Mouse (Mus musculus) cerebellum, postnatal 10 days (tissue): ENCODE results near the gene Adh5.
"Not testable (repeated sequence)": the region's sequence is repeated elsewhere in the genome, so short reads cannot be mapped to it uniquely, and the experiment has no call there.

ENCODE experiments used
- DNase-seq, 2 experiments: peaks; one replicate each; pipeline ENCODE4 v3.0.0; 2021; ENCODE audit warnings: mixed read lengths in 2 of 2

Gene Adh5

DNA sequence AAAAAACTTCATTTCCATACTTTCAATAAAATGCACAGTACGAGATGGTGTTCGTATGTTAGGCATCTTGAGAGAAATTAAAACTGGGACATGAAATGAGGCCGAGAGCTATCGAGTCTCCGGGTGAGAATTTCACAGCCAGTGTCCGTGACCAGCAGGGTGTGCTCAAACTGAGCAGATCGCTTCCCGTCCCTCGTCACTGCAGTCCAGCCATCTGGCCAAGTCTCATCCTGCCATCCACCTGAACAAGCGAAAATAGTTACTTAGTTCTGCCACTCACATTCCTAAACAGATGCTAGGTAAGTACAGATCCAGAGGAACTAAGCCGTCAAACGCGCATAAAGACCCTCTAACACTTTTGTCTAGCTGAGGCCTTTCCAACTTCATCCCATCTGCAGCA, 17.4 kb downstream of the Adh5 start:
- peak; percentile 61 to 62 for DNase-seq

DNA sequence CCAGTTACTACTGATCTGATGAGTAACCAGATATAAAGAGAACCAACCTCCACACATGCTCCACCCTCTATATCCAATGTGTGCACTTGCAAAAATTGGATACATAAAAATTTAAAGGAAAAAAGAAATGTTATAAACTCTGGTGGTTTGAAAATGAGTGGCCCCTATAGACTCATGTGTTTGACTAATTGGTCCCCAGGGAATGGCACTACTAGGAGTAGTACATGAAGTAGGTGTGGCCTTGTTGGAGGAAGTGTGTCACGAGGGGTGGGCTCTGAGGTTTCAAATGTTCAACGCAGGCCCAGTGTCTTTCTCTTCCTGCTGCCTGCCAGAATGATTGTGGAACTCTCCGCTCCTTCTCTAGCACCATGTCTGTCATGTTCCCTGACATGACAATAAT, 18.9 kb downstream of the Adh5 start:
- DNase-seq, result no peak

DNA sequence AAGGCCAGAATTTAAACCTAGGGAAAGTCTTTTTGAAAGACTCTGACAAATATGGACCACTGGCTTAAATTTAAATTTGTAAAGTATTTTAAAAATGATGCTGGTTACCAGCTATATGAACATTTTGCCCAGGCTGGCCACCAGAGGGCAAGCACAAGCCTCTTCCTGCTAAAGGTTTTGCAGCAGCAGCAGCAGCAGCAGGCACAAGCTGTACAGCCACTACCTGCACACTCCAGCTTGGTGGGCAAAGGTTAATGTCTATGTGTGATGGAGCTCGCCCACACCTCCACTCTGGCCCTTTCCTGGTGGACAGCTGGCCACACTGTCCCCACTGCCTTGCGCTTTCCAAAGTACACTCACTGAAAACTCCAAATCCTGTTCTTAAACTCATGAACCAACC, 20.2 kb downstream of the Adh5 start:
- peak; percentile 50 to 53 for DNase-seq

DNA sequence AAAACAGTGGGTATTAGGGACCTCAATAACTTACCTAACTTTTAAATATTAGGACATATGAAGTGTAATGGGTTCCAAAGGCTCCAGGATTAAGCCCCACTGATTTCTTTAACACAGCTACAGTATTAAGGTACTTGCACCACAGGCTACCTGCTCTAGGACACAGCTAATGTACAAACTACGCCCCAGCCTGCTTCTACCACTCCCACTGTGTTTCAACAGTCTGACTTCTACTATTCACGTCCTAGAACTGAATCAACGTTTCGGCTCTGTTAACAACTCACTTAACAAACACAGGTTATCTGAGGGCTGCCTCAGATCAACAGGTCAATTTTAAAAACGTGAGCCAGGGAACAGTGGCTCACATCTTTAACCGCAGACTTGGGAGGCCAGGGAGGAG, 20.9 kb downstream of the Adh5 start:
- DNase-seq, result no peak

DNA sequence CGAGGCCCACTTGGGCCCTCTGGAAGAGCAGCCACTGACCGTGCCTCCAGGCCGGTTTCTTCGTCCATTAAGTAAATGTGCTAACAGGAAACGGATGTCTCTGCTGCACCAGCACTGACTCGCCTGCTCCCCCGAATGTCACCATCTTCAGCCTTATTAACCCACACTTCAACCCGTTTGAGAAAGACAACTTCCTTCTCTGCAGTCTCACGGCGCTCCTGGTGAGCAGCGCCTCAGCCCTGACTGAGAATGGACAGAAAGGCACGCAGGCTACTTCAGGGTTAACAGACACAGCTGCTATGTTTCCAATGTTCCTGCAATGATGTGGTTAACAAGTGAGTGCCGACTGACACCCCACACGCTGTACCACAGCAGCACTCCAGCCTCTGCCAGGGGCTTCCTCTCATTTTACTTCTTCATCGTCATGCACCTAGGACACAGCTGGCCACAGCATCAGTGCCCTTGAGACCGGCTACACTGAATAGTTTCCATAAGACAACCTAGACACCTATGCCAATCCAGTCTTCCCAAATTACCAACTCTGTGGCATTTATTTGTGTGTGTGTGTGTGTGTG, 21.8 kb downstream of the Adh5 start:
- DNase-seq, result no peak

DNA sequence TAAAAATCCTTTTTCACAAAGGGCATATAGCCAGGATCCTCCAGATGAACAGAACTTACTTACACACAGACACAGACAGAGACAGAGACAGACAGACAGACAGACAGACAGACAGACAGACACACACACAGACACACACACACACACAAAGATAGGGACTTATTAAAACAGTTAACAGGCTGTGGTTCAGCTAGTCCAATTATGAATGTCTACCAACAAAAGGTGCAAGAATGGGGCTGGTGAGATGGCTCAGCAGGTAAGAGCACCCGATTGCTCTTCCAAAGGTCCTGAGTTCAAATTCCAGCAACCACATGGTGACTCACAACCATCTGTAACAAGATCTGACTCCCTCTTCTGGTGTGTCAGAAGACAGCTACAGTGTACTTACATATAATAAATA, 23.8 kb downstream of the Adh5 start:
- not testable (repeated sequence) for DNase-seq

DNA sequence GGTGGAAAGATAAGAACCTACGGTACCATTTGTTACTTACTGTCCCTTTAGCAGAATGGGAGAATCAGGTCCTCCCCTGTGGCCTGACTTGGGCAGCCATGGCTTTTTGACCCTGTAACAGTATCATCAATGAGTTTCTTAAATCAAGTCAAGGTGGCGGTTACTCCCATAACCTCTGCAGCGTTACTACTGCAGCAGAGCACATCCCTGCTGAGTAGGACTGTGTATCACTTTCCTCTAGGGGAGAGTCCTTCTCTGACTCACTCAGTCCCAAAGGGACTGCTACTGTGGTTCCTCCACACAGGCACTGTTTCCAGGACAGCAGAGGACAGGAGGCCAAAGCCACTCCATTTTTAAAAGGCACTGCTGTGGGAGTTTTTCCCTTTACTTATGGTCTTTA, 28.2 kb downstream of the Adh5 start:
- no peak for DNase-seq

DNA sequence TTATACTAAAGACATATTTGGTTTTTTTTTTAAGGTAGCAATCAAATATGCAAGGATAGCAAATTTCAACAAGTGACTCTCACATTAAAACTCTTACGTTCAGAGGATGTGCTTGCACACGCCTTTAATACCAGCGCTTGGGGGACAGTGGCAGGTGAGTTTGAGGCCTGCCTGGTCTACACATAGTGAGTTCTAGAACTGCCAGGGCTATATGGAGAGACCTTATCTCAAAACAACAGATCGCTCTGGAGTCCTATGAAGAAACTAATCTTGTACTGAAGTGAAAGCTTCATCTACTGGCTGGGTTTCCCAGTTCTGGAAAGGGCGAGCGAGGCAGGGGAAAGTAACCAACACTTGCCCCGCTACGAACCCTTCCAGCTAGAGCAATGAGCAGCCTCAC, 36.6 kb downstream of the Adh5 start:
- DNase-seq, result no peak

DNA sequence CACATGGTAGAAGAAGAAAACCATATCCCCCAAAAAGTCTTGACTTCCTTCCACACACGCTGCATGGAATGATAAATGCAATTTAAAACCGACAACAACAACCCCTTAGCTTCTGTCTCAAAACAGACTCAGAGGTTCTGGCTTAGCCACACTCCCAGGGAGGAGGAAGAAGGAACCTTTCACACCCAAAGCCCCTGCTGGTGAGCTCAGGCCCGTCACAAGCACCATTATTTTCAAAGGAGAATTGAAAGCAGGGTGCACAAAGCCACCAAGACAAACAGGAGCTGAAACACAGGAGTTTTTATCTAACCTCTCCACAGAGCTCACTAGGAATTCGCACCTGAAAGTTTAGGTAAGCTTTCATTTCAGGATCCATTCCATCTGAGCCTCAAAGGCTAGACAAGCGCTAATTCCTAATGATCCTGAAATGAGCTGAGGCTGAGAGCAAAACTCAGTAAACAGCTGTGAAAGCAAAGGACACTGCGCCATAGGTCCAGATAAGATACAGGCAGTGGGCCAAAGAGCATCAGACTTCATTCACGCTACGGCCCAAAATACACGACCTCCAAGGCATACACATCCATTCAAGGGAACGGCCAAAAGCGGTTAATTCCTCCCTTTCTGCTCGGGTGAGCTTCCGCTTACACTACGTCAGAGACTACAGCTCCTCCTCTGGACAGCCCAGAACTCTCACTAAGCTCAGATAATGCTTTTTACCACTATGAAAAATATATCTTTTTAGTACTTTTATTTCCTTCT, 38.8 kb downstream of the Adh5 start:
- DNase-seq, result peak in 1 of 2 experiments; percentile 25

DNA sequence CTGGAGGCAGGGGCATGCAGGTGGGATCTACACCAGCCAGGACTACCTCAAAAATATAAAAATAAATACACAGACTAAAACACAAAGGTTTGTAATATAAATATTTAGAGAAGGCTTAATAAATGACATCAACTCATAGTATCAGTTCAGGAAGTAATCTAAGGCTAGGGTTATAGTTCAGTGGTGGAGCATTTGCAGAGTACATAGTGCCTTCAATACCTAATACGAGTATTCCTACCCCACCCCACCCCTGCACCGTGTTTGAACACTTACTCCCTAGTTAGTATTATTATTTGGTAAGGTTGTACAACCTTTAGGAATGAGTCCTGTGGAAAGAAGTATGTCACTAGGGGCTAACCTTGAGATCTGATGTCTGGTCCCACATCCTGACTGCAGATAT, 40.3 kb downstream of the Adh5 start:
- DNase-seq, result no peak

DNA sequence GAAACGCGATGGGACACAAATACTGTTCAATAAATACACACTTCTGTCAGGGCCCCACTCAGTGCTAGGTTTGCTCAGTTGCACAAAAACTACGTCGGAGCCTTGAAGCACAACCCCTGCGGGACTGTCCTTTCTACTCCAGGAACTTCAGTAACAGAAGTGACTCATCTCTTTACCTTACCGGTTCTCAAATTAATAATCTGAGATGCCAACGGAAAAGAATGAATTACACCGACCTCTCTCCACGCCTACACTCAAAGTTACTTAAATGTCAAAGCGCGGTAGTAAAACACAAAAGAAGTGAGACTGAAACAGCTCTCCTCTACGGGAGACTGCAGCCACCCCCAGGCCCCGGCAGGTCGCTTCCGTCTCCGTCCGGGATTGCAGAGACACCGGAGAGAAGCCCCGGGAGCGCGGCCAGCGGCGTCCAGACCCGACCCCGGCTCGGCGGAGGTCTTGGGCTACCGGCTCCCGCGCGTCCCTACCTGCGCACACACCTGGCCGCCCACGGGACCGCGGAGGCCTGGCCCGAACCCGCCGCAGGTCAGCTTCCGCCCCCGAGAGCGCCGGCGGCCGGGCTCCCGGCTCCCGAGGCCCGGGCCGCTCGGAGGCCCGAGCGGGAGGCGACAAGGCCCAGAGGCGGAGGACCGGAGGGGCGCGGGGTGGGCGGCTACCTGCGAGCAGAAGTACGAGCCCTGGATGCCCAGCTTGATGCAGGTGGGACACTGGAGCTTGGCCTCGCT, 45.9 kb downstream of the Adh5 start:
- peak in 1 of 2 experiments; percentile 67 for DNase-seq

DNA sequence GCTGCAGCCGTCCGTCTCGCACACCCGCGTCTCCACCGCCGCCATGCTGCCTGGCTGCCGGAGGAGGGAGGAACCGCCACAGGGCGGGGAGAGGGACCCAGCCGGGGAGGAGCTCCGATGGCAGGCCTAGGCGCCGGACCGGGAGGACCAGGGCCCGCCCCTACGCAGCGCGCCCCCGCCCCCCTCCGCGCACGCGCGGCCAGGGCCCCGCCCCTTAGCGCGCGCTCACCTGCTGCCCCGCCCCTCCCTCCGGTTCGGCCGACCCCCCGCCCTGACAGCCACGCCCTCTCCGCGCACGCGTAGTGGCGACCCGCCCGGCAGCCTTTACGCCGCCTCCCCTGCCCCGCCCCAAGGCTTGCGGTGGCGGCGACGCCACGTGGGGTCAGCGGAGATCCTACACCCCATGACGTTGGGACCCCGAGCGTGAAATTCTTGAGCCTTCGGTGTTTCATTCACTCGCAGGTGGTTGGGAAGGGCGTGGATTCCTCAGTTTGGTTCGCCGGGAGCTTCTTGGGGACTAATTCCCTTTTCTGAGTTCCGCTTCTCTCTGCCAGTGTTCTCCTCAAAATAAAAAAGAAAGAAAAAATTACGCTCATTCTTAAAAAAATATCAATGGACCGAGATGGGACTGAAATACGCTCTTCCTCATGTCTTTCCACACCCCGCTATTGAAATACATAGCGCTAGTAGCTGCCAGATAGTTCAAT, 46.6 kb downstream of the Adh5 start, which contains the start of gene Metap1:
TSS of gene Metap1 (minus strand) at position 189 of the 707 bp plus-strand sequence.
- DNase-seq, result peak; percentile 99

DNA sequence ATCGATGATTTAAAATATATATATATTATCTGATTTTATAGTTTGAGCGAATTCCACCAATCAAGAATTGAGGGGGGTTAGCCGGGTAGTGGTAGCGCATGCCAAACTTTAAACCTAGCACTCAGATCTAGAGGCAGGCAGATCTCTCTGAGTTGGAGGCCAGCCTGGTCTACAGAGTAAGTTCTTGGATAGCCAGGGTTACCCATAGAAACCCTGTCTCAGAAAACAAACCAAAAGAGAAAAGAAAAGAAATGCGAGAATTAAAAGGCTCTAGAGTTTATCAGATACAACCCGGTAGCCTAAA, 47.1 kb downstream of the Adh5 start:
- DNase-seq, result peak in 1 of 2 experiments; percentile 19

DNA sequence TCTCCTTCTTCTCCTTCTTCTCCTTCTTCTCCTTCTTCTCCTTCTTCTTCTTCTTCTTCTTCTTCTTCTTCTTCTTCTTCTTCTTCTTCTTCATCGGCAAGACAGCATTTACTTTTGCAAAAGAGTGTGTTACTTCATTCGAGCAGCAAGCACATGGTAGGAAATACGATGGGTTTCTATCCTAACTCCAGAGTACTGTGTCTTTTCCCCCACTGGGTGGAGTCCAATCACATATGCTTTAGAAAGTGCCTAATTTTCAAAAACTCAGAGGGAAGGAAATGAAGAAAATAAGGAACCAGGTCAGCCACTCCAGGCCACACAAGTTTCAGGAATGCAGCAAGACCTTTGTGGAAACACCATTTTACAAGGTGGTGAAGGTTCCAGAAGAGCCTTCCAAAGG, 50.8 kb downstream of the Adh5 start:
- no peak for DNase-seq

DNA sequence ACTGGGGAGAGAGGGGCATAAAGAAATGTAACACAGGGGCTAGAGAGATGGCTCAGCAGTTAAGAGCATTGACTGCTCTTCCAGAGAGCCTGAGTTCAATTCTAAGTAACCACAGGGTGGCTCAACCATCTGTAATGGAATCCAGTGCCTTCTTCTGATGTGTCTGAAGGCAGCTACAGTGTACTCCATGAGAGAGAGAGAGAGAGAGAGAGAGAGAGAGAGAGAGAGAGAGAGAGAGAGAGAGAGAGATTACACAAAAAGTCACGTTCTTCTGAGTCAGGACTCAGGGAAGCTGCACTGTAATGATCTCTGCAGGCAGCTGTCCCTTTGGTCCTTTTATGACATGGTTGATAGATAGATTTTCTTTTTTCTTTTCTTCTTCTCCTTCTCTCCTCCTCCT, 51.7 kb downstream of the Adh5 start:
- no peak for DNase-seq

DNA sequence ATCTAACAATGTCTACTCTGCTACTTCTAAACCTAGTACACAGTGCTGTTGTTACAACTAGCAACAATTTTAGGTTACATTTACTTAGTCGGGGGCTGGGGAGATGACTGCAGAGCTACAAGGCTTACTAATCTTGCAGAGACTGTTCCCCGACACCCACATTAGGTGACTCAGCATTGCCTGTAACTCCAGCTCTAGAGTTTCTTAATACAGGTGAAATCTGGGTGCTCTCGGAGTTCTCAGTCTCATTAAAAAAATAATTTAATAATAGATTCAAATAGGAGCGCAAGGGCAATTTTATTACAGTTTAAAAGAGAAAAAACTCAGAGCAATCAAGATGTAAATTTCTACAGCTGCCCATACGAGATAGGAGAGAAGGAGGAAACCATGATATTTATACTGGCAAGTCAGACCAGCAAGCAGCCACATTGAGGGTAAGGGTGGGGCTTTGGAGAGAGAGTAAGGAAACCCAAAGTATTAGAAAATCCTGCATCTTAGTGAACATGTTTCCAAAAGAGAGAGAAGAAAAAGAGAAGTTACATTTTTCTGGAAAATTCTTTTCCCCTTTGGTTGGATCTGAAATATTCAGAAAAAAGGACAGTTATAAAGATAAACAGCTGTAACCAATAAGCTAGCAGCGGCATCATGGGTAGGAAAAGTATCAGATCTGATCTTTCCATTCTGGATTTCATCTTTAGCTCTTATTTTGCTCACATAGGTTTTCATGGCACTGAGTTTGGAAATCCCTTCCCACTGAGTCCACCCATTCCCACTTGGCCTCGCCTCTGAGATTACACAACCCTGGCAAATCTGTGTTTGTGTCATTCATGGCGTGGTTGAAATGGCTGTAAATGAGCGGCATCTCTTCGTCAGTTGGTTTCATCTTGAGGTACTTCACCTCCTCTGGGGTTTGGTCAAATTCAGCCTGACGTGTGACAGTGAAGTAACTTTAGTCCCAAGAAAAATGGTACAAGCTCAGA, 52.6 kb downstream of the Adh5 start:
- no peak for DNase-seq

DNA sequence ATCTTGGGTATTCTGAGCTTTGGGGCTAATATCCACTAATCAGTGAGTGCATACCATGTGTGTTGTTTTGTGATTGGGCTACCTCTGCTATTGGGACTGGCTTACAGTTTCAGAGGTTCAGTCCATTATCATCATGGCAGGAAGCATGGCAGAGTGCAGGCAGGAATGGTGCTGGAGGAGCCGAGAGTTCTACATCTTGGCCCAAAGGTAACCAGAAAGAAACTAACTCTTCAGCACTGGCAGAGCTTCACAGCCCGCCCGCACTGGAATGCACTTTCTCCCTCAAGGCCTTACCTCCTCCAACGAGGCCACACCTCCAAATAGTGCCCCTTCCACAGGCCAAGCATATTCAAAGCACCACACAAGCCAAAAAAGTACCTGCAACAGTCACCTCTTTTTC, 55.8 kb downstream of the Adh5 start:
- DNase-seq, result no peak

DNA sequence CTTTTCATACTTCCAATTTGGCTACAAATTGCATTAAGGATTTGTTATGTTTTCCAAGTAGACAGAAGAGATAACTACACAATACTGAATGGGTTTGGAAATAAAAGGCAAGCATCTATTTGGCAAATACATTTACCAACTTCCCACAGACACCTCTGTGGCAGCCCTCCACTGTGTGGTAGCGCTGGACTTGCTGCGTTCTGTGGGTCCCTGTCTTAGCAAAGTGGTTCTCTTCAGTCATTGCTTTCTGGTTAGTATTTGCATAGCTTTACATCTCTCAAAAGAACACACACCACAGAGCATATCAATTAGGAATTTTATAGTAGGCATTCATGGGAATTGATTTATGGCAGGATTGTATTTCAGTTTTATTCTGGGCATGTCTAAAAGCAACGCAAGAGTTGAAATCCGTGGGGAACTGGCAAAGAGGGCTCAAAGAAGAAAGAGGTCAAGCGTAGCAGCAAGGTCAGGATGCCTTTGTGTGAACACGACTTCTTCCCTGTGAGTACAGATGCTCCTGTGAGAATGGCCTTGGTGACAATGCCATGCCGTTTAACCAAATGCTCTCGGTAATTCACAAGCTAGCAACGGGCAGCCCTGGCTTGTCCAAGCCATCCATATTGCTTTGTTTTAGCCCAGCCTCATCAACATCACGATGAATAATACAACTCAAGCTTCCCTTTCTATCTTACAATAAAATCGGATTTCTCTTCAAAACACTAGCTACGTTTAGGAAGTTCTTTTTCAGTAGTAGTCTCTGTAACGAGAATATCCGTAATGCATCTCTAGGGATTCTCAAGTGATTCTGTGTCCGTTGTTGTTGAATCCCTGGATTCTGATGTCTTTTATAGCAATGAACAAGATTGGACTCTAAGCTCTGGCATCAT, 57.2 kb downstream of the Adh5 start:
- no peak for DNase-seq

DNA sequence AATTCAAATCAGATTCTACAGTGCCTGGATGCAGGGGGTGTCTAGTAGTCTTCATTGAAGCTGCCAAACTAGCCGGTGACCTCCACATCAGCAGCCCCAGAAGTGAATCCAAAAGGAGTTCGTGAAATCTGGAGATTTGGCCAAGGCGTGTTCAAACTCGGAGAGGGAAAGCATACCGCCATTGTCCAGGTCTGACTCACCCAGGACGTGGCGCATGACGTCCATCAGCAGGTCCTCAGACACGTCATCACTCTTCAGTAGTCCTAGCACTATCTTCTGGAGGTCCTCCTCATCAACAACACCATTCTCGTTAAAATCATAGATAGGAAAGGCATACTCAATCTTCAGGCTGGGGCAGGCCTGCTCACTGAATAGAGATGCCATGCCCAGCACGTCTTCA, 60.9 kb downstream of the Adh5 start:
- no peak for DNase-seq
